Mouse (Mus musculus): ENCODE results near the gene Gcsh.

Gene Gcsh

GRCm38 (mm10) chr8:116993095-116993867, at the start of gene Gcsh:
TSS of gene Gcsh (minus strand) at chr8:116993537.
- DNase-seq, result peak; percentile 99

- DNase-seq, result no peak
These were observed 46.5 kb upstream of the Gcsh start for GRCm38 (mm10) chr8:117039843-117040242.

- no peak for DNase-seq
These were observed 44.1 kb upstream of the Gcsh start for GRCm38 (mm10) chr8:117037374-117037935.

- DNase-seq, result no peak
These were observed 40.1 kb upstream of the Gcsh start for GRCm38 (mm10) chr8:117033393-117033792.

- no peak for DNase-seq
These were observed 39.3 kb upstream of the Gcsh start for GRCm38 (mm10) chr8:117032609-117033008.

- DNase-seq, result no peak
These were observed 38.1 kb upstream of the Gcsh start for GRCm38 (mm10) chr8:117031476-117031875.

- no peak for DNase-seq
These were observed 35.3 kb upstream of the Gcsh start for GRCm38 (mm10) chr8:117028686-117029085.

- DNase-seq, result no peak
These were observed 34.3 kb upstream of the Gcsh start for GRCm38 (mm10) chr8:117027601-117028000.

- peak; percentile 2 for DNase-seq
These were observed 29.1 kb upstream of the Gcsh start for GRCm38 (mm10) chr8:117022297-117022993.

GRCm38 (mm10) chr8:117019323-117020275, 26.3 kb upstream of the Gcsh start:
- no peak for DNase-seq

- DNase-seq, result no peak
These were observed 24.6 kb upstream of the Gcsh start for GRCm38 (mm10) chr8:117017896-117018295.

GRCm38 (mm10) chr8:117017006-117017405, 23.7 kb upstream of the Gcsh start:
- DNase-seq, result no peak

GRCm38 (mm10) chr8:117015670-117016069, 22.3 kb upstream of the Gcsh start:
- DNase-seq, result no peak

- no peak for DNase-seq
These were observed 18.0 kb upstream of the Gcsh start for GRCm38 (mm10) chr8:117011366-117011765.

- DNase-seq, result no peak
These were observed 829 bp upstream of the Gcsh start for GRCm38 (mm10) chr8:116994016-116994716.

GRCm38 (mm10) chr8:116992176-116992971, 963 bp downstream of the Gcsh start:
- peak; percentile 2 for DNase-seq

GRCm38 (mm10) chr8:116991241-116991640, 2.1 kb downstream of the Gcsh start:
- no peak for DNase-seq

- DNase-seq, result no peak
These were observed 3.5 kb downstream of the Gcsh start for GRCm38 (mm10) chr8:116989842-116990241.

GRCm38 (mm10) chr8:116980117-116980516, 13.2 kb downstream of the Gcsh start:
- peak; percentile 78 for DNase-seq

GRCm38 (mm10) chr8:116978631-116979256, 14.6 kb downstream of the Gcsh start, which contains the start of gene 1700030J22Rik:
TSS of gene 1700030J22Rik (minus strand) at chr8:116978959.
- peak; percentile 99 for DNase-seq

GRCm38 (mm10) chr8:116978052-116978451, 15.3 kb downstream of the Gcsh start:
- DNase-seq, result no peak

Data from lung, postnatal 14 days (tissue).